Mouse (Mus musculus) liver, adult 2 months (tissue): ENCODE results near the gene Plekhg2. TPM values are rescaled to one million over a fixed set of nuclear protein-coding genes. Genes with fewer than 3 reads are reported as not detected.
"Not testable (repeated sequence)": the region's sequence is repeated elsewhere in the genome, so short reads cannot be mapped to it uniquely, and the experiment has no call there.

Experiments used
- DNase-seq: peaks from one replicate; pipeline ENCODE4 v3.0.0-alpha.2; 2011; ENCODE audit warnings: low read depth, low spot score; ENCODE audit errors: extremely low read depth
- H3K27ac ChIP-seq: fragments of 200-500 bp; replicated peaks from 2 replicates; pipeline ENCODE4 v1.5.1; 2012; ENCODE audit warnings: low read depth, mild to moderate bottlenecking, control low read depth, inconsistent platforms, low read length; ENCODE audit not compliant: insufficient read depth
- H3K27me3 ChIP-seq: fragments of 200-500 bp; 2 replicates; pipeline ENCODE4 v1.6.1; 2012; ENCODE audit warnings: mild to moderate bottlenecking, moderate library complexity, low read length, inconsistent platforms; ENCODE audit not compliant: control insufficient read depth, insufficient read depth
- H3K36me3 ChIP-seq: fragments of 200-500 bp; 2 replicates; pipeline ENCODE4 v1.6.1; 2012; ENCODE audit warnings: low read length, inconsistent platforms; ENCODE audit not compliant: control insufficient read depth, insufficient read depth
- H3K4me1 ChIP-seq: fragments of 200-500 bp; 2 replicates; pipeline ENCODE4 v1.6.1; 2011; ENCODE audit warnings: low read length; ENCODE audit not compliant: control insufficient read depth, insufficient read depth
- H3K4me3 ChIP-seq: fragments of 200-500 bp; 2 replicates; pipeline ENCODE4 v1.5.1; 2011; ENCODE audit warnings: low read depth, mild to moderate bottlenecking, control low read depth, low read length, moderate library complexity; ENCODE audit not compliant: insufficient read depth
- H3K79me2 ChIP-seq: fragments of 200-500 bp; 2 replicates; pipeline ENCODE4 v1.6.1; 2012; ENCODE audit warnings: inconsistent platforms, mild to moderate bottlenecking, low read length, moderate library complexity; ENCODE audit not compliant: control insufficient read depth, insufficient read depth
- H3K9ac ChIP-seq: fragments of 200-500 bp; 2 replicates; pipeline ENCODE4 v1.6.1; 2012; ENCODE audit warnings: low read depth, mild to moderate bottlenecking, control low read depth, inconsistent platforms, low read length
- CTCF ChIP-seq: fragments of 200-500 bp; IDR thresholded peaks from 2 replicates; pipeline ENCODE4 v1.5.1; 2011; ENCODE audit warnings: low read depth, low read length, control low read depth
- POLR2A ChIP-seq: fragments of 200-500 bp; IDR thresholded peaks from 2 replicates; pipeline ENCODE4 v1.6.1; 2011; ENCODE audit warnings: low read length, control low read depth; ENCODE audit not compliant: insufficient read depth; ENCODE audit errors: extremely low read depth
- WGBS: fragments of 180-500 bp; shearing (Covaris S2); methylation state at CpG from one replicate; pipeline ENCODE4 v1.1.7; 2018; 5-methylcytosine and 5-hydroxymethylcytosine counted together
- polyA plus RNA-seq: library from polyadenylated mRNA; depleted of rRNA; stranded (reverse); fragments of >200 nt; gene quantifications from 2 replicates; pipeline ENCODE4 v1.2.3, GENCODE M21; 2012
- total RNA-seq: library from RNA; depleted of rRNA; stranded (reverse); fragments of >200 nt; gene quantifications from 2 replicates; pipeline ENCODE4 v1.2.3, GENCODE M21; 2014

The Plekhg2 gene
- total and polyA plus RNA-seq, 2 experiments, result 0.65 to 3.5 TPM

- DNase-seq, result no peak
- WGBS, result 5% methylated on average over 22 of the region's 22 CpGs
- Histone ChIP-seq H3K36me3 (peaks cover 29% of the 10 kb centered on the region), H3K27ac (no peak overlapping the region; the same call in 1 of the 2 replicates), H3K4me3 (peak overlapping the region; percentile 92), H3K4me1 (peaks cover 11% of the 10 kb centered on the region), H3K79me2 (peaks cover 15% of the 10 kb centered on the region; the same call in 1 of the 2 replicates), H3K9ac (peak overlapping the region; percentile 92), H3K27me3 (no peaks in the 10 kb centered on the region)
- TF ChIP-seq CTCF (no peak), POLR2A (no peak)
These were observed 21.0 kb upstream of the Plekhg2 start for GRCm38 (mm10) chr7:28393272-28393951.

GRCm38 (mm10) chr7:28392429-28393271, 20.3 kb upstream of the Plekhg2 start, which contains the start of the genes Med29 and Paf1:
TSS of gene Med29 (minus strand) at chr7:28392708.
TSS of gene Paf1 (plus strand) at chr7:28392951.
- no peaks in the 10 kb centered on the region for H3K27me3 ChIP-seq
- H3K36me3 ChIP-seq, result peaks cover 21% of the 10 kb centered on the region
- peak; percentile 96 for TF ChIP-seq POLR2A
- TF ChIP-seq CTCF, result no peak
- no peak within 1 kb of the TSS; the same call in 1 of the 2 replicates for H3K27ac ChIP-seq
- H3K4me3 ChIP-seq, result peak within 1 kb of the TSS; percentile 92
- H3K9ac ChIP-seq, result peak within 1 kb of the TSS; percentile 92
- H3K79me2 ChIP-seq, result peaks cover 15% of the 10 kb centered on the region; the same call in 1 of the 2 replicates
- DNase-seq, result peak; percentile 100
- H3K4me1 ChIP-seq, result peaks cover 11% of the 10 kb centered on the region
- under 1% methylated on average over 58 of the region's 58 CpGs for WGBS

GRCm38 (mm10) chr7:28390331-28390730, 17.9 kb upstream of the Plekhg2 start:
- DNase-seq, result no peak
- H3K4me1 ChIP-seq, result peaks cover 14% of the 10 kb centered on the region
- H3K79me2 ChIP-seq, result peaks cover 15% of the 10 kb centered on the region; the same call in 1 of the 2 replicates
- TF ChIP-seq CTCF (no peak), POLR2A (no peak)
- H3K27ac ChIP-seq, result no peak overlapping the region
- no peak overlapping the region for H3K9ac ChIP-seq
- H3K27me3 ChIP-seq, result no peaks in the 10 kb centered on the region
- H3K36me3 ChIP-seq, result peaks cover 5% of the 10 kb centered on the region
- 100% methylated on average over 3 of the region's 3 CpGs for WGBS
- no peak overlapping the region for H3K4me3 ChIP-seq

GRCm38 (mm10) chr7:28387384-28387783, 15.0 kb upstream of the Plekhg2 start:
- H3K36me3 ChIP-seq, H3K4me3 ChIP-seq, H3K9ac ChIP-seq, H3K27me3 ChIP-seq, H3K27ac ChIP-seq, H3K79me2 ChIP-seq, DNase-seq: not testable (repeated sequence)
- H3K4me1 ChIP-seq, result peaks cover 19% of the 10 kb centered on the region
- WGBS, result 89% methylated on average over 7 of the region's 7 CpGs

GRCm38 (mm10) chr7:28386877-28387276, 14.5 kb upstream of the Plekhg2 start:
- not testable (repeated sequence) for H3K4me3 ChIP-seq, H3K27me3 ChIP-seq, DNase-seq, H3K27ac ChIP-seq, H3K9ac ChIP-seq, H3K79me2 ChIP-seq, H3K36me3 ChIP-seq
- WGBS, result 76% methylated on average over 6 of the region's 6 CpGs
- H3K4me1 ChIP-seq, result peaks cover 22% of the 10 kb centered on the region
